Mouse (Mus musculus): ENCODE measurements around the gene Pam16. TPM values are rescaled to one million over a fixed set of nuclear protein-coding genes. Genes with fewer than 3 reads are reported as not detected.

The Pam16 gene
- polyA plus RNA-seq, 1 experiment from 2014 or later, result 139 TPM

DNA sequence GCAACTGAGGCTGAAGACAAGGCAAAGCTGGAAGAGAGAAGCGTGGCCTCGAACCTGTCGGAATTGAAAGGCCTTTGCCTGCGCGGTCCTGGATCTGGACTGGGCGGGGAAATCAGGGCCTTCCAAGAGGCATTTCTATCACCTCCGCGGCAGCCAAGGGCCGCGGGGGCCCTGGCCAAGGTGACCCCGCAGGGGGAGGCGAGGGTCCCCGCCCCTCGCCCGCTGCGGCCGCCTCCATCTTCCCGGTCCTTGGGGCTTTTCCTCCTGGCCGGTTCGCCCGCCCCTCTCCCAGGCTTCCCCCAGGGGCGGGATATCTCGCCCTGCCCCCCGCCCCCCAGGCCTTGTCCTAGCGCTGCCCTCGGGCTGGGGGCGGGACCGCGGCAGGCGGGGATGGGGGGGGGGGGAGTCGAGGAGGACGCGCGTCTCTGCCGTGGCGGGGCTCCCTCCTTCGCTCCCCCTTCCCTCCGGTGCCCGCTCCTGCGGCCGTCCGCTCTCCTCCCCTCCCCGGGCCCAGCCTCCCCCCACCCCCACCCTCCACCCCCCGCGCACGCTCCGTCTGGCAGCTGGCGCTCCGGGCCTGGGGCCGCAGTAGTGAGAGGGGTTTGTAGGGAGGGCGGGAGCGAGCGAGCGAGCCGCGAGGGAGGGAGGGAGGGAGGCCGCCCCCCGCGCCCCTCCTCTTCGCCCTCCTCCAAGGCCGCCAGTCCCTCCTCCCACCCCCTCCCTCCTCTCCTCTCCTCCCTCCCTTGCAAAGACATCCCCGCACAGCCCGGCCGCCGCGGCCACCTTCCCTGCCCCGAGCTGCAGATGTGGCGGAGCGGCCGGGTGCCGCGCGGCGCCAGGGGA, 30.6 kb downstream of the Pam16 start, which contains the start of gene Glis2:
Gene Glis2 (plus strand): TSS at position 743 of the 843 bp plus-strand sequence.
- peak; percentile 86 for ATAC-seq
- Histone ChIP-seq H3K4me2 (ENCODE audit: low read length) (peak within 1 kb of the TSS; percentile 94), H3K9me3 (ENCODE audit: control insufficient read depth, low read length) (no peaks in the 10 kb centered on the region), H3K4me1 (ENCODE audit: control insufficient read depth, insufficient read depth, low read depth, low read length) (peaks cover 57% of the 10 kb centered on the region), H3K27ac (ENCODE audit: low read depth, low read length) (peak within 1 kb of the TSS; percentile 92), H3K36me3 (ENCODE audit: control insufficient read depth, insufficient read depth, low read length) (peaks cover 4% of the 10 kb centered on the region; the same call in 1 of the 2 replicates), H3K27me3 (replicated peaks; ENCODE audit: control insufficient read depth, insufficient read depth, low read length) (no peaks in the 10 kb centered on the region), H3K9ac (ENCODE audit: low read depth, low read length) (peak within 1 kb of the TSS; percentile 96), H3K4me3 (ENCODE audit: low read length) (peak within 1 kb of the TSS; percentile 88)
- under 1% methylated on average over 19 of the region's 74 CpGs for WGBS

DNA sequence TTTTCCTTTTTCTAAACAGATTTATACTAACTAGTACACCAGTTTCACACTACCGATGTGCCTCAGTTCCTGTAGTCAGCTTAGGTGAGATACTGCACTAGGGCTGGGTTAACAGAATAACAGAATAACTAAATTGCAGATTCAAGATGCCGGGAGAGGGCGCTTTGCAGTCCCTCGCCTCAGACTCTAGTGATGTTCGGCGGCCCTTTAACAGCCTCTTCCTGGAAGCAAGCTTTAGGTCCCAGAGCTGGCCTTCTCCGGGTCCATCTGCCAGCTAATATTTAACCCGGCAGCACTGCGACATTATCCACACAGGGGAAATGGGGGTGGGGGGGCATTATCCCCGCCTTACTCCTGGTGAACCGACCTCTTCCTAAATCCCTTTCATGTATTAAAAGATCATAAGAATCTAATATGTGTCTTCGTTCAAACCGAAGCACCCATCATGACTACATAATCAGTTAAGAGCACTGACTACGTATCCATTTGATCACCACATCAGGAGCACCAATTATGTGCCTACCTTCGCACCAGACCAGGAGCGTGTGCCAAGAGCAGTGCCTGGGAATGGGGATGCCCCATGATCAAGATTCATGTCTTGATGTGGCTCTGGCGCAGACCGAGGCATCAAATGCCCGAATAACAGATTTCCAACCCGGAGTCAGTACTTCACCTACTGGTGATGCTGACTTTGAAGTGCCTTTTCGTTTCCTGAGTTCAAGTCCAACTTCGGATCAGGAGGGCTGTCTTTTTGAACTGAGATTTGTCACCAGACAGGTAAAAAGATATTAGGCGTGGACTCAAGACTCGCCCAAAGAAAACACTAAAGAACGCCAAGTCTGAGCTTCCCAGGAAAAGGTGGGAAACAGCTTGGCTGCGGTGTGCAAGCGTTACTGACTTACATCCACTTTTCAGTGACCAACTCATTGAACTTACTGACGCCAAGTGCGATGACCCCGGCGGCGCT, 31.6 kb downstream of the Pam16 start:
- ATAC-seq, result no peak
- Histone ChIP-seq H3K4me1 (ENCODE audit: control insufficient read depth, insufficient read depth, low read depth, low read length) (peaks cover 47% of the 10 kb centered on the region), H3K4me3 (ENCODE audit: low read length) (peak overlapping the region; percentile 88), H3K9me3 (ENCODE audit: control insufficient read depth, low read length) (no peaks in the 10 kb centered on the region), H3K27me3 (replicated peaks; ENCODE audit: control insufficient read depth, insufficient read depth, low read length) (no peaks in the 10 kb centered on the region), H3K9ac (ENCODE audit: low read depth, low read length) (peak overlapping the region; percentile 96), H3K27ac (ENCODE audit: low read depth, low read length) (peak overlapping the region; percentile 92), H3K36me3 (ENCODE audit: control insufficient read depth, insufficient read depth, low read length) (peaks cover 4% of the 10 kb centered on the region; the same call in 1 of the 2 replicates), H3K4me2 (ENCODE audit: low read length) (peak overlapping the region; percentile 94)
- 11% methylated on average over 32 of the region's 32 CpGs for WGBS

DNA sequence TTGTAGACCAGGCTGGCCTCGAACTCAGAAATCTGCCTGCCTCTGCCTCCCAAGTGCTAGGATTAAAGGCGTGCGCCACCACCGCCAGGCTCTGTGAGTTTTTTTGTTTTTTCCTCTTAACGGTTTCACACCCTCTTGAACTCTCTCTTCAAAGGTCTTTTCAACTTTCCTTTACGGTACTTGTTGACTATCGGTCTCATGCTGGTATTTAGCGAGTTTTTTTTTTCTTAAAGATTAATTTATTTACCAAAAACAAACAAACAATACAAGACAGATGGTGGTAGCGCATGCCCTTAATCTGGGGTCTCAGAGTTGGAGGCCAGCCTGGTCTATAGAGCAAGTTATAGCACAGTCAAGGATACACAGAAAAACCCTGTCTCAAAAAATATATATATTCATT, 34.6 kb downstream of the Pam16 start:
- Histone ChIP-seq H3K27me3 (replicated peaks; ENCODE audit: control insufficient read depth, insufficient read depth, low read length) (no peaks in the 10 kb centered on the region), H3K4me2 (ENCODE audit: low read length) (no peak overlapping the region), H3K9ac (ENCODE audit: low read depth, low read length) (no peak overlapping the region), H3K4me1 (ENCODE audit: control insufficient read depth, insufficient read depth, low read depth, low read length) (peaks cover 26% of the 10 kb centered on the region), H3K4me3 (ENCODE audit: low read length) (no peak overlapping the region), H3K36me3 (ENCODE audit: control insufficient read depth, insufficient read depth, low read length) (peaks cover 4% of the 10 kb centered on the region; the same call in 1 of the 2 replicates), H3K27ac (ENCODE audit: low read depth, low read length) (no peak overlapping the region), H3K9me3 (ENCODE audit: control insufficient read depth, low read length) (no peaks in the 10 kb centered on the region)
- 97% methylated on average over 9 of the region's 9 CpGs for WGBS
- ATAC-seq, result no peak

DNA sequence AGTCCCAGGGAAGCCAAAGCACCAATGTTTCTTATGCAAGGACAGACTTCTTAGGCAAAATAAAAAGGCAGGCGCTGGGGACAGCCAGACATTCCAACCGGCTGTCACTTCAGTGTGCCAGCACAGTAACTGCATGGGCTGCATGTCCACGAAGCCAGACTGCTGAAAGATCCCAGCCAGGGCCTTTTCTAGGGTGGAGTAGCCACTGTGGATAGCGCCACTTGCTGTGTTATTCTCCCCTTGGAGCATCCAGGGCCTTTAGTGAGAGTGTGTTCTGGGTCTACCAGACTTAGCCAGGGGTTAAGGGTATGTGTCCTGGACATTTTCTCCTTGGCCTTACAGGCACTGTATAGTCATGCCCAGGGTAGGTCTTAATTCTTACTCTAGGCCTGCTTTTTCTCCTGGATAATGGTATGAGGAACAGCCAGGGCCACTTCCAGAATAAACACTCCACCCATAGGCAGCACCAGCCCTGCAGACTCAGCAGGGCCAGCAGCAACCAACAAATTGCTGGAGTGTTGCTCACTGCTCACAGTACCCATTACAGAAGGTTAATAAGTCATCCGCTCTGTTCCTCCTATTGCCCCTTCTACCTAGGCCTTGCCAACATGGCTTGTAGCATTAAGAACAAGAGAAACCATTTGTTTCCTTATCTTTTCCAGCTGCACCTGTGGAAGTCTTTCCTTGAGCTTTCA, 37.1 kb downstream of the Pam16 start:
- no peaks in the 10 kb centered on the region for H3K9me3 ChIP-seq (ENCODE audit: control insufficient read depth, low read length)
- H3K27ac ChIP-seq (ENCODE audit: low read depth, low read length), result peak overlapping the region; percentile 34; the same call in 1 of the 2 replicates
- H3K4me3 ChIP-seq (ENCODE audit: low read length), result no peak overlapping the region
- H3K36me3 ChIP-seq (ENCODE audit: control insufficient read depth, insufficient read depth, low read length), result peaks cover 4% of the 10 kb centered on the region; the same call in 1 of the 2 replicates
- no peaks in the 10 kb centered on the region for H3K27me3 ChIP-seq (replicated peaks; ENCODE audit: control insufficient read depth, insufficient read depth, low read length)
- ATAC-seq, result no peak
- H3K9ac ChIP-seq (ENCODE audit: low read depth, low read length), result no peak overlapping the region; the same call in 1 of the 2 replicates
- 50% methylated on average over 5 of the region's 5 CpGs for WGBS
- no peak overlapping the region for H3K4me2 ChIP-seq (ENCODE audit: low read length)
- peaks cover 15% of the 10 kb centered on the region for H3K4me1 ChIP-seq (ENCODE audit: control insufficient read depth, insufficient read depth, low read depth, low read length)

DNA sequence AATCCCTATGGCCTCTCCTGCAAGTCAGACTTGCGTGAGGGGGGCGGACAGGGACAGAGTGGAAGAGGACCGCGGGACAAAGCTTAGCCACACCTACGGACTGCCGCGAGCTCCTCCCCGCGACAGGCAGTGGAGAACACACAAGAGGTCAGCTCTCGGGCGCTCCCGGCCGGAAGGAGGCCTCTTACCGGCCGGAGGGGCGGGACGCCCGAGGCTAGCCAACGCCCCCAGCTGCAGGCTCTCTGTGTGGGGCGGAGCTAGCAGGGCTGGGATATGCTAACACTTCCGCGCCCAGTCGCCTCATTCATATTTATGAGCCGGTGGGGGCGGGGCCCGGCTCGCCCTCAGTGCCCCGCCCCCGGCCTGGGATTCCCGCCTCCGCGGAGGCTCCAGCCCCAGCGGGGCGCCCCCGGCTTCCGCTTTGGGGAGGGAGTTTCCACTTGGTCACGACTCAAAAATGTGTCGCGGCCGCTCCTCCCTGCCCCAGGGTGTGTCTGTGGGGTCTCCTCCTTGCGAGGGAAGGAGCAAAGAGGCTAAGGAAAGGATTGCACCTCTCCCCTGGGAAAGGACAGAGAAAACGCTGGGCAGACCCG, 38.2 kb downstream of the Pam16 start:
- peak; percentile 98 for ATAC-seq
- Histone ChIP-seq H3K27me3 (replicated peaks; ENCODE audit: control insufficient read depth, insufficient read depth, low read length) (no peaks in the 10 kb centered on the region), H3K9ac (ENCODE audit: low read depth, low read length) (peak overlapping the region; percentile 69), H3K36me3 (ENCODE audit: control insufficient read depth, insufficient read depth, low read length) (peaks cover 4% of the 10 kb centered on the region; the same call in 1 of the 2 replicates), H3K4me3 (ENCODE audit: low read length) (peak overlapping the region; percentile 44), H3K4me2 (ENCODE audit: low read length) (peak overlapping the region; percentile 67), H3K4me1 (ENCODE audit: control insufficient read depth, insufficient read depth, low read depth, low read length) (peaks cover 8% of the 10 kb centered on the region; the same call in 1 of the 2 replicates), H3K9me3 (ENCODE audit: control insufficient read depth, low read length) (no peaks in the 10 kb centered on the region), H3K27ac (ENCODE audit: low read depth, low read length) (peak overlapping the region; percentile 31)
- under 1% methylated on average over 37 of the region's 43 CpGs for WGBS

DNA sequence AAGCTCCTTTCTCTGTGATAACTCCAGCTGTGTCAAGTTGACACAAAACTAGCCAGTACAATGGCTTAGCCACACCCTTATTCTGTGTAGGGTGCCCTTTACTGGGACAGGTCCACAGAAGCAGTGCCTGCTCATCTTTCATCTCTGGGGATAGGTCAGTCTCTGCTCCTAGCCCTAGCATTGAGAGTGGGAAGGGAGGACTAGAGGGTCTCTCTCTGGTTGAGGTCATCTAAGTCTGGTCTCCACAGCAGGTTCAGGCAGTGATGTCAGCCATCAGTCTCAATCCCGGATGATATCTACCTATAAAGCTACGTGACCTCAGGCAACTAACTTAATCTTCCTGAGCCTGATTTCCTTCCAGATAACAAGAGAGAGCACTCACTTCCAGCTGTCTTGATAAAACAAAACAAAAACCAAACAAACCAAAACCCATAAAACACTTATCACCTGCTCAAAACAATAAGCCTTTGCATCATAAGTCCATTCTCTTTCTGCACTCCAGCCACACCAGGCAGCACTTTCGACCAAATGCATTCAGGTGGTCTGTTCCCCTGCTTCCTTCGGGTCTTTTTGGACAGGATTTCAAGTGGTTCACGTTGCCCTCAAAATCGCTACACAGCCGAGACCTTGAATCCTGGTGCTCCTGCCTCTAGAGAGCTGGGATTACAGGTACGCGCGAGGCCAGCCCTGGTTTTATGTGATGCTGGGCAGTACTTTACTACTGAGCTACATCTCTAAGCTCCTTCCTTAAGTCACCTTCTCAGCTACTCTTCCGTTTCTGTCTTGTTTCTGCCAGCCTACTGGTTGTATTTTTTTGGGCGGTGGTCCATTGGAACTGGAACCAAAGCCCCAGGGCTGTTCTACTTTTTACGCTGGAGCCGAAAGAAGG, 38.9 kb downstream of the Pam16 start:
- Histone ChIP-seq H3K4me1 (ENCODE audit: control insufficient read depth, insufficient read depth, low read depth, low read length) (peaks cover 8% of the 10 kb centered on the region; the same call in 1 of the 2 replicates), H3K27me3 (replicated peaks; ENCODE audit: control insufficient read depth, insufficient read depth, low read length) (no peaks in the 10 kb centered on the region), H3K4me2 (ENCODE audit: low read length) (peak overlapping the region; percentile 67), H3K9ac (ENCODE audit: low read depth, low read length) (peak overlapping the region; percentile 69), H3K36me3 (ENCODE audit: control insufficient read depth, insufficient read depth, low read length) (peaks cover 4% of the 10 kb centered on the region; the same call in 1 of the 2 replicates), H3K27ac (ENCODE audit: low read depth, low read length) (peak overlapping the region; percentile 31), H3K4me3 (ENCODE audit: low read length) (peak overlapping the region; percentile 44), H3K9me3 (ENCODE audit: control insufficient read depth, low read length) (no peaks in the 10 kb centered on the region)
- WGBS, result 11% methylated on average over 14 of the region's 14 CpGs
- ATAC-seq, result peak; percentile 43

DNA sequence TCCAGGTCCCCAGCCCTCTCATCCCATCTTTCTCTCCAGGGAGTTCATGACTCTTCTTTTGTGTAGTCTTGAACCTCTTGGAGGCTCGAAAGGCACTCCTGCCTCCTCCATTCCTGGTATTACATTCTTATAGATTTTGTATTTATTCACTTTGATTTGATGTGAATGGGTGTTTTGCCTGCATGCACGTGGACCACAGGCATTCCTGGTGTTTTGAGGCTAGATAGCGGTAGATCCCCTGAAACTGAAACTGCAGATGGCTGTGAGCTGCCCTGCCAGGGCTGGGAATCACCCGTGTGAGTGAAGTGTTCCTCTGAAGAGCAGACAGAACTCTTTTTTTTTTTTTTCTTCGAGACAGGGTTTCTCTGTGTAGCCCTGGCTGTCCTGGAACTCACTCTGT, 40.4 kb downstream of the Pam16 start:
- H3K4me2 ChIP-seq (ENCODE audit: low read length), result no peak overlapping the region
- H3K36me3 ChIP-seq (ENCODE audit: control insufficient read depth, insufficient read depth, low read length), result no peaks in the 10 kb centered on the region
- no peak overlapping the region for H3K27ac ChIP-seq (ENCODE audit: low read depth, low read length)
- H3K4me1 ChIP-seq (ENCODE audit: control insufficient read depth, insufficient read depth, low read depth, low read length), result peaks cover 8% of the 10 kb centered on the region; the same call in 1 of the 2 replicates
- no peak overlapping the region for H3K4me3 ChIP-seq (ENCODE audit: low read length)
- H3K9me3 ChIP-seq (ENCODE audit: control insufficient read depth, low read length), result no peaks in the 10 kb centered on the region
- WGBS, result 88% methylated on average over 5 of the region's 5 CpGs
- no peaks in the 10 kb centered on the region for H3K27me3 ChIP-seq (replicated peaks; ENCODE audit: control insufficient read depth, insufficient read depth, low read length)
- no peak for ATAC-seq
- H3K9ac ChIP-seq (ENCODE audit: low read depth, low read length), result no peak overlapping the region

Measured in hindbrain, embryonic 16.5 days (tissue).